Mouse (Mus musculus): ENCODE measurements around the gene Ap3m1. TPM values are rescaled to one million over a fixed set of nuclear protein-coding genes. Genes with fewer than 3 reads are reported as not detected.

Ap3m1 gene
- total and polyA plus RNA-seq, 3 experiments: 32.6 to 73.4 (median 61.7) TPM

GRCm38 (mm10) chr14:21013800-21014334 lies 38.4 kb downstream of the Ap3m1 start (continued):
- no peak for TF ChIP-seq CHD2 (IDR thresholded peaks at IDR 0.05; ENCODE audit: low read length)
- TF ChIP-seq MEF2A (IDR thresholded peaks at IDR 0.05; ENCODE audit: borderline replicate concordance, low read depth, low read length): no peak
- TF ChIP-seq GABPA (IDR thresholded peaks at IDR 0.05; ENCODE audit: insufficient replicate concordance, low read depth, low read length): no peak
- TF ChIP-seq RCOR1 (conservative IDR thresholded peaks at IDR 0.05; ENCODE audit: low read depth, low read length): 0 out of 2 replicates have a peak, but pooled peaks have one; percentile 36
- no peak for TF ChIP-seq MXI1 (IDR thresholded peaks at IDR 0.05; ENCODE audit: low read depth, low read length)
- TF ChIP-seq NELFE (IDR thresholded peaks at IDR 0.05; ENCODE audit: low read depth, low read length): no peak
- TF ChIP-seq BHLHE40 (IDR thresholded peaks at IDR 0.05; ENCODE audit: low read depth, low read length): peak; percentile 43
- TF ChIP-seq ZC3H11A (IDR thresholded peaks at IDR 0.05; ENCODE audit: low read depth, low read length): no peak

GRCm38 (mm10) chr14:20999617-21000016 lies 52.7 kb downstream of the Ap3m1 start:
- dilution Hi-C loops (cut with MboI; ENCODE audit: extremely low pct_ligation_motif_present, extremely low pct_unique_long_range_greater_than_20kb, low sequenced_read_pairs) (no loop called here), in situ Hi-C loops (cut with MboI; ENCODE audit: low pct_ligation_motif_present, low pct_unique_long_range_greater_than_20kb, low sequenced_read_pairs) (loop anchor here (10.0 to 25.0 kb wide), 2 partner anchors 115 to 212 kb away; partner anchors contain the start of gene Camk2g)
- Histone ChIP-seq H3K4me3 (replicated peaks in 1 of 3; ENCODE audit: low read depth in 2 of 3, low read length in 2 of 3, poor library complexity in 1 of 3) (no peak overlapping the region), H3K36me3 (replicated peaks in 1 of 2; ENCODE audit: control insufficient read depth in 1 of 2, insufficient read depth in 1 of 2, low read length in 1 of 2) (peaks cover 0 to 3% of the 10 kb centered on the region in 2 experiments), H3K4me1 (ENCODE audit: control insufficient read depth in 1 of 2, insufficient read depth in 2 of 2) (no peaks in the 10 kb centered on the region), H3K27ac (ENCODE audit: insufficient read depth, low read depth) (no peak overlapping the region), H3K4me2 (ENCODE audit: insufficient read depth, low read depth, poor library complexity, severe bottlenecking) (no peak overlapping the region), H3K27me3 (replicated peaks) (no peaks in the 10 kb centered on the region), H3K9ac (ENCODE audit: insufficient read depth, low read depth) (no peak overlapping the region), H3K79me2 (replicated peaks; ENCODE audit: control insufficient read depth, extremely low read depth, insufficient read depth, poor library complexity, severe bottlenecking) (no peaks in the 10 kb centered on the region), H3K9me3 (replicated peaks; ENCODE audit: low read length) (no peaks in the 10 kb centered on the region)
- TF ChIP-seq EP300 (IDR thresholded peaks at IDR 0.05; ENCODE audit: low read length) (no peak), CTCF (conservative IDR thresholded peaks at IDR 0.05 in 1 of 2, IDR thresholded peaks at IDR 0.05 in 1 of 2; ENCODE audit: low read depth in 2 of 2, low read length in 2 of 2) (no peak), HCFC1 (IDR thresholded peaks at IDR 0.05; ENCODE audit: low read depth, low read length) (no peak), MAZ (IDR thresholded peaks at IDR 0.05; ENCODE audit: low read depth, low read length) (no peak), MEF2A (IDR thresholded peaks at IDR 0.05; ENCODE audit: borderline replicate concordance, low read depth, low read length) (no peak), POLR2A (IDR thresholded peaks at IDR 0.05; ENCODE audit: low read depth, low read length) (no peak), ZC3H11A (IDR thresholded peaks at IDR 0.05; ENCODE audit: low read depth, low read length) (no peak), CHD1 (IDR thresholded peaks at IDR 0.05; ENCODE audit: low read depth, low read length) (no peak), SIN3A (IDR thresholded peaks at IDR 0.05; ENCODE audit: low read length) (no peak), PAX5 (IDR thresholded peaks at IDR 0.05; ENCODE audit: low read length) (no peak), ZKSCAN1 (IDR thresholded peaks at IDR 0.05; ENCODE audit: borderline replicate concordance, low read depth, low read length) (no peak), POLR2AphosphoS2 (IDR thresholded peaks at IDR 0.05; ENCODE audit: low read depth, low read length) (no peak), MAFK (IDR thresholded peaks at IDR 0.05; ENCODE audit: insufficient replicate concordance, low read length) (no peak), E2F4 (IDR thresholded peaks at IDR 0.05; ENCODE audit: insufficient replicate concordance, low read depth, low read length) (no peak), JUN (IDR thresholded peaks at IDR 0.05; ENCODE audit: insufficient read depth, low read depth, low read length) (no peak), ZNF384 (IDR thresholded peaks at IDR 0.05; ENCODE audit: low read depth, low read length) (no peak), MXI1 (IDR thresholded peaks at IDR 0.05; ENCODE audit: low read depth, low read length) (no peak), MAX (IDR thresholded peaks at IDR 0.05; ENCODE audit: low read length) (no peak)
- no peak for DNase-seq (ENCODE audit: extremely low read depth)
